Mouse (Mus musculus) ES-CJ7 (cell line): Measurements from ENCODE around the gene Pradc1.
"Not testable (repeated sequence)": the region's sequence is repeated elsewhere in the genome, so short reads cannot be mapped to it uniquely, and the experiment has no call there.

ENCODE experiments used
- DNase-seq: peaks from one replicate; pipeline ENCODE4 v3.0.0; 2011; ENCODE audit warnings: low read depth, low spot score

Pradc1 gene

GRCm38 (mm10) chr6:85450697-85451663, 790 bp downstream of the Pradc1 start, which contains the start of gene Cct7:
Cct7 (plus strand) TSS chr6:85451514.
- peak; percentile 99 for DNase-seq

DNA sequence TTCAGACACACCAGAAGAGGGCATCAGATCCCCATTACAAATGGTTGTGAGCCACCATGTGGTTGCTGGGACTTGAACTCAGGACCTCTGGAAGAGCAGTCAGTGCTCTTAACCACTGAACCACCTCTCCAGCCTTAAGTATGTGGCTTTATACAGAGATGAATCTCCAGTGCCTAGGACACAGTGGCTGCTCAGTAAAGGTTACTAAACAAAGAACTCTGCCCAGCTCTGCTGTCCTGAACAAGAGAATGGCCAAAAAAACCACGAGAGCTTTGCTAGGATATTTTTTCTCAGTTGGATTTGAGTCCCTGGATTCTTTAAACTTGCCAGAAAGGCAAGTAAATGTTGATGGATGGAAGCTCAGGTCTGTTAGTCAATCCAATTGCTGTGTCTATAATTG, 1.6 kb downstream of the Pradc1 start:
- DNase-seq: not testable (repeated sequence)

DNA sequence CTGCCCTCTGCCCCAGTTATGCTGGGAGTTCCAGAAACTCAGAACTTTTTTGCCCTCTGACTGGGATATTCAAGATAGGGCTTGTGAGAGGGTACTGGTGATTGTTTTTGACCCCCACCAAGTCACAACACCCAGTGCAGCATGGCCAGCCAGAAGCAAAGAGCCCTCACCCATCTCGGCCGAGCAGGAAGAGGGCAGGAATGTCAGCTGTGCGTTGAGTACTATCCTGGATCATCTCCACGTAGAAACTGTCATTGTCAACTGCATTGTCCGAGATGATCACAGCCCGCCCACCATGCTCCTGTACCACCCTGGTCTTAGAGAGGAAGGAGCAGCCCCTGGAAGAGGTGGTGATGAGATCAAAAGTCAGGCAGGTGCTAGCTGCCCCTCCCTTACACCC, 4.4 kb downstream of the Pradc1 start:
- DNase-seq: no peak

GRCm38 (mm10) chr6:85445286-85445685, 6.5 kb downstream of the Pradc1 start:
- DNase-seq: no peak

GRCm38 (mm10) chr6:85444266-85444965, 7.4 kb downstream of the Pradc1 start:
- DNase-seq: no peak

- no peak for DNase-seq
Observed at GRCm38 (mm10) chr6:85443488-85444233, 8.1 kb downstream of the Pradc1 start.

DNA sequence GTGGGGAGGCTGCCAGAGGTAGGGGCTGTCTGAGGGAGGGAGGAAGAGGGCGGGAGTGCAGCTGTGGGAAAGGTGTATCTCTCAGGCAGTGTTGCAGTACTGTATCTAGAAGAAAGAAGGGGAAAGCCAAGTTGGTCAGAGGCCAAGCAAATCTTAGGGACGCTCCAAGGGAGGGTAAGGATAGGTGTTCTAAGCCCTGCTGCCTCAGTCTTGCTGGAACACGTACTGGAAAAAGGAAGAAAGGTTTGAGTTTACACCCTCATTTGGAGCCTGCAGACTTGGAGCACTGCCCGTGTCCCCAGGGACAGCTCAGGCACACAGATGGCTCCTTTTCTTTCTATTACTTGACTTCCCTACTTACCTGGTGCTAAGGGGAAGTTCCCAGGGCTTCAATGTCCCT, 10.6 kb downstream of the Pradc1 start:
- no peak for DNase-seq

DNA sequence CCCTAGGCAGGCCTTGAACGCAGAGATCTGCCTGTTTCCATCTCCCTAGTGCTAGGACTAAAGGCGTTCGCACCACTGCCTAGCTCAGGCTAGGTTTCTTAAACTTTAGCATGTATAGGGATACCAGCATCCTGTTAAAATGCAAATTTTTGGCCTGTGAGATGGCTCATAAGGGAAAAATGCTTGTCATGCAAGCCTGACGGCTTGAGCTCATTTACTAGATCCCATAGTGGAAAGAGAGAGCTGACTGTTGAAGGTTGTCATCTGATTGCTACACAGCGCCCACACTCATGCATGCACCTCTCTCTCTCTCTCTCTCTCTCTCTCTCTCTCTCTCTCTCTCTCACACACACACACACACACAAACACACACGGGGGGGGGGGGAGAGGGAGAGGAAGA, 15.1 kb downstream of the Pradc1 start:
- DNase-seq: no peak

DNA sequence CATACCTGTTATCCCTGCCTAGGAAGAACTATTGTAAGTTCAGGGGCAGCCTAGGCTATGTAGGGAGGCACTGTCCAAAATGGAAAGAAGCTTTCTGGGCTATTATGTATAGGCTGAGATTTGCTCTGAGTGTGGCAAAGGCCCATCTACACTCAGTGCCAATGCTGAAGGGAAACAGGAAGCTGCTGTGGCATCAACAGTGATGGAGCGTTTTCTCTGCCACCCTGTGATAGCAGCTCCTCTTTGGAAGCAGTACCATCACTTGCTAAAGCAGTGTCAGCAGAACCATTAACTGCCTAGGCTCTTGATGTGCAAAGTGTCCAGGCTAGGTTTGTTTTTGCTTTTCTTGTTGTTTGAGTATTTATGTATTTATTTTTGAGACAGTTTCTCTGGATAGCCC, 15.6 kb downstream of the Pradc1 start:
- DNase-seq: no peak

- no peak for DNase-seq
Observed at GRCm38 (mm10) chr6:85433865-85434264, 17.9 kb downstream of the Pradc1 start.

- peak; percentile 94 for DNase-seq
Observed at GRCm38 (mm10) chr6:85431842-85432431, 19.8 kb downstream of the Pradc1 start, which contains the start of gene Smyd5. Smyd5 (plus strand) TSS chr6:85431989.

DNA sequence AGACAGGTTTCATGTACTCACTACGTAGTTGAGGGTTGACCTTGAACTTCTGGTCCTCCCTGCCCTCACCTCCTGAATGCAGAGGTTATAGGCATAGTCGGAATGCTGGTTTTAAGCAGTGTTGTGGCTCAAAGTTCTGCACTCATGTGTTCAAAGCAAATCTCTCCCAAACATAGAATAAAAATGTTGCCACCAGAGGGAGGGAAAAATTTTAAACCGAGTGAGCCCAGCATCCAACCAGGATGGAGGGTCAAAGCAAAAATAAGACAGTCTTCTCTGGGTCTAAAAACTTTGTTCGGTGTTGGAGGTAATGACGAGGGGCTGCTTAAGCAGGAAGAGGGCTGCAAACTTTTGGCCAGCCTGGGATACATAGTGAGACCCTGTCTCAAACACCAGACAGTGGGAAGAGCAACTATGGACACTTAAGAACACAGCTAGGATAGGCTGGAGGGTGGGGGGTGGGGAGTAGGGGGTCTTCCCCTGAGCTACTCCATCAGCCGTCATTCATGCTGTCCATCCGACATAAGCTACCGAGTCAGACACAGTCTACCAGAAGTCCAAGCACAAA, 20.4 kb downstream of the Pradc1 start:
- DNase-seq: peak; percentile 50

GRCm38 (mm10) chr6:85423836-85424379, 27.9 kb downstream of the Pradc1 start, which contains the start of gene Noto:
Noto (plus strand) TSS chr6:85423886.
- DNase-seq: no peak

DNA sequence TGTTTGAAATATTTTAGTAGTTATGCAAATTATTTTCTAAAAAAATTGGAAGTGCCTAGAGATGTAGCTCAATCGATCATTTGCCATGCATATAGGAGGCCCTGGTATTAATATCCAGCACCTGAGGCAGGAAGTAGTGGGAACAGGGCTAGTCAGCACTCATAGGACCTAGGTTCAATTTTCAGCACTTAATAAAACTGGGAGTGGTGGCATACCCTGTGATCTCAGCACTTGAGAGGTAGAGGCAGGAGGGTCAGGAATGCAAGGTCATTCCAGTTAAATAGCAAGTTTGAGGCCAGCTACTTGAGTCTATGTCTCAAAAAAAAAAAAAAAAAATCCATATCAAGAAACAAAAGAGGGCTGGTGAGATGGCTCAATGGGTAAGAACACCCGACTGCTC, 32.6 kb downstream of the Pradc1 start:
- DNase-seq: no peak

DNA sequence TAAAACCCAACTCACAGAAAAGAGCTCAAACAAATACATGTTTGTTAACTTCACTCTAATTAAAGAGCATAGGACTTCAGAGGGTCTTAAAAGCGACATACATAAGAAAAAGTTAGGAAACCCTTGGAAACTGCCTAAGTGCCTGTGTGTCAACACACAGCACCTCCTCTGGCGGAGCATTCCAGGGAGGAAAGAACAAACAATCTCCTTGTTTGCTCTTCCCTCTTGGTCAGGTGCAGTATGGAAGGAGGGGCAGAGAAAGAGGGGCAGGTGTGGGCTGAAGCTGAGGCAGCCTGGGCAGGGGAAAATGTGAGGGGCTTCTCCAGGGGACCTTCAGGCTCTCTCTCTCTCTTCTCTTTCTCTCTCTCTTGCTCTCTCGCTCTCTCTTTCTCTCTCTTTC, 35.9 kb downstream of the Pradc1 start:
- no peak for DNase-seq

GRCm38 (mm10) chr6:85410771-85411273, 40.9 kb downstream of the Pradc1 start:
- DNase-seq: peak; percentile 90

- no peak for DNase-seq
Observed at GRCm38 (mm10) chr6:85409003-85409402, 42.8 kb downstream of the Pradc1 start.

DNA sequence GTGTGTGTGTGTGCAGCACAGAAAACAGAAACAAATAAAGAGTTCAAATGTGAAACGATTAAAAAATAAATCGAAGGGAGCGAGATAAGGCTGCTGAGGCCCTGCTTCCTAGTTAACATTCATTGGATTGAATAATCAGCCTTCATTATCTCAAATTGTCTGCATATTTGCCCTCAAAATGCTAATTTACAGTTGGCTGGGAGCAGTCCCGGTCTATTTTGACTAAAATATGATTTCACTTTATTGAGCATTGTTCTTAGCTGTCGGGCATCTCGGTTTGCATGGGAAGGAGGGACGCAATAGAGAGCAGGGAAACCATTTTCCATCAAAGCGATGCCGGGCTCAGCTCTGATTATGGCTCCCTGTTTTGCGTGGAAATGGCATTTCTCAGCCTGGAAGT, 48.7 kb downstream of the Pradc1 start:
- no peak for DNase-seq

GRCm38 (mm10) chr6:85402613-85403012, 49.2 kb downstream of the Pradc1 start:
- no peak for DNase-seq

DNA sequence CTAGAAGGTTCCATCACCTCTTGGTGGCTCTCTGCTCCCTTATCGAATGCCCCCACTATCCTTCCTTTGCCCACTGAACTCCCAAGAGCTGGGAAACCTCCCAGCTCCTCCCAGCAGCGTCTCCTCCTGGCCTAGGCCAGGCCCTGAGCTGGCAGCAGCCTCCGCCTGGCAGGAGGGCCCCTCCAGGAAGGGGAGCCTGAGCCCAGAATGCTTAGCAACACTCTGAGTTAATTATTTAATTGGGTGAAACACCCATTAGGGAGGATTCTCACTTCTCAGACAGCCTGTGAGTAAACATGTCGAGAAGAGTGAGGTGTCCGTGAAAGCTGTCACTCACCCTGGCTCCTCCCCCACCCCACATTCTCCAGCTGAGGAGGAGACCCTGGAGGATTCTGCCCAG, 52.1 kb downstream of the Pradc1 start:
- no peak for DNase-seq

DNA sequence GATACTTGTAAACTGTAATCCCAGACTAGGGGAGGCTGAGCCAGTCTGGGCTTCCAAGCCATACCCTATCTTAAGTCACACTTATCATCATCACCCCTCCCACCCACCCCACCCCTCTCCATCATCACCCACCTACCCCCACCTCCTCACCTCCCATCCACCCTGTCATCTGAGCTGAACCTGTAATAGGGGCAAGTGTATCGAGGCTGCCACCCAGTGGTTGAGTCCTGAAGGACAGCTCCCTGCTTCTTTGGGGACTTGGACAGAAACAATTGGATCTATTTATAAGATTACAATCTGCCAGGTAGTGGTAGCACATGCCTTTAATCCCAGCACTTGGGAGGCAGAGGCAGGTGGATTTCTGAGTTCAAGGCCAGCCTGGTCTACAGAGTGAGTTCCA, 54.6 kb downstream of the Pradc1 start:
- peak; percentile 77 for DNase-seq
